Mouse (Mus musculus) cerebellum, adult 2 months (tissue): ENCODE data around the gene Ifi44.

Source experiments
- CTCF ChIP-seq: fragments of 200-500 bp; IDR thresholded peaks from 2 replicates; pipeline ENCODE4 v1.5.1; 2011; ENCODE audit warnings: low read depth, mild to moderate bottlenecking, control low read depth, low read length, moderate library complexity, borderline replicate concordance; ENCODE audit not compliant: insufficient read depth
- POLR2A ChIP-seq: fragments of 200-500 bp; IDR thresholded peaks from 2 replicates; pipeline ENCODE4 v1.6.1; 2011; ENCODE audit warnings: low read length, control low read depth, borderline replicate concordance; ENCODE audit not compliant: insufficient read depth

- TF ChIP-seq CTCF = no peak
- no peak for TF ChIP-seq POLR2A
These were observed 3.7 kb downstream of the Ifi44 start for GRCm38 (mm10) chr3:151746058-151746457.
